Mouse (Mus musculus): ENCODE data around the gene Trmt2b. TPM values are rescaled to one million over a fixed set of nuclear protein-coding genes. Genes with fewer than 3 reads are reported as not detected.

Trmt2b gene
- 5.9 and 6.3 TPM in 2 replicates for polyA plus RNA-seq (2015; fragmentation: Nextera tagmentation; extraction: Ambion mirVana)

GRCm38 (mm10) chrX:134276275-134277160 lies at the start of gene Trmt2b:
Gene Trmt2b (minus strand): TSS chrX:134276984.

GRCm38 (mm10) chrX:134307534-134308274 lies 30.9 kb upstream of the Trmt2b start, which contains the start of gene Cenpi:
Gene Cenpi (plus strand): TSS chrX:134308084.

GRCm38 (mm10) chrX:134221856-134222255 lies 54.9 kb downstream of the Trmt2b start, which contains the start of gene Nox1:
Gene Nox1 (minus strand): TSS chrX:134221956.

GRCm38 (mm10) chrX:134187201-134187600 lies 89.6 kb downstream of the Trmt2b start, which contains the start of gene Arl13a:
Gene Arl13a (plus strand): TSS chrX:134187501.

Other genes starting within 250 kb of the Trmt2b start
- gene Cstf2, start 217.8 kb downstream of the Trmt2b start, polyA plus RNA-seq (2015; fragmentation: Nextera tagmentation; extraction: Ambion mirVana), result 51.9 and 55.3 TPM in 2 replicates
- 0.74 and 1.3 TPM in 2 replicates for gene Xkrx, start 114.9 kb downstream of the Trmt2b start, polyA plus RNA-seq (2015; fragmentation: Nextera tagmentation; extraction: Ambion mirVana)
- not detected in 2 replicates for gene Arl13a, start 89.5 kb downstream of the Trmt2b start, polyA plus RNA-seq (2015; fragmentation: Nextera tagmentation; extraction: Ambion mirVana)
- gene Nox1, start 55.0 kb downstream of the Trmt2b start, polyA plus RNA-seq (2015; fragmentation: Nextera tagmentation; extraction: Ambion mirVana), result 0.11 TPM in 1 of 2 replicates, not detected in the other
- 110 and 112 TPM in 2 replicates for gene Tmem35a, start 18.2 kb upstream of the Trmt2b start, polyA plus RNA-seq (2015; fragmentation: Nextera tagmentation; extraction: Ambion mirVana)
- 4.2 and 5.0 TPM in 2 replicates for gene Cenpi, start 31.1 kb upstream of the Trmt2b start, polyA plus RNA-seq (2015; fragmentation: Nextera tagmentation; extraction: Ambion mirVana)
- gene Drp2, start 127.6 kb upstream of the Trmt2b start, polyA plus RNA-seq (2015; fragmentation: Nextera tagmentation; extraction: Ambion mirVana), result 8.6 and 11.6 TPM in 2 replicates
- 0.18 and 0.31 TPM in 2 replicates for gene Taf7l, start 199.5 kb upstream of the Trmt2b start, polyA plus RNA-seq (2015; fragmentation: Nextera tagmentation; extraction: Ambion mirVana)

Data from neural tube, postnatal 0 days (tissue).